Mouse (Mus musculus) G1E (cell line): ENCODE data around the gene Gnb3. TPM values are rescaled to one million over a fixed set of nuclear protein-coding genes. Genes with fewer than 3 reads are reported as not detected.
"Not testable (repeated sequence)": the region's sequence is repeated elsewhere in the genome, so short reads cannot be mapped to it uniquely, and the experiment has no call there.

Experiments used
- ATAC-seq: 2 replicates; pipeline ENCODE4 v1.8.0; 2016; ENCODE audit warnings: mild to moderate bottlenecking; ENCODE audit not compliant: insufficient number of reproducible peaks, poor library complexity, low FRiP score, severe bottlenecking; ENCODE audit errors: extremely low read depth
- DNase-seq: peaks from one replicate; pipeline ENCODE4 v3.0.0; 2012; ENCODE audit warnings: low spot score
- H3K27me3 ChIP-seq: 2 replicates; pipeline ENCODE4 v1.6.1; 2012; ENCODE audit warnings: mild to moderate bottlenecking, low read length, inconsistent platforms; ENCODE audit not compliant: insufficient read depth
- H3K36me3 ChIP-seq: replicated peaks from 2 replicates; pipeline ENCODE3; 2012; ENCODE audit warnings: mild to moderate bottlenecking, inconsistent platforms
- H3K4me1 ChIP-seq: 2 replicates; pipeline ENCODE4 v1.6.1; 2012; ENCODE audit warnings: low read depth, low read length, inconsistent platforms, mixed read lengths; ENCODE audit not compliant: insufficient read depth
- H3K4me3 ChIP-seq: 2 replicates; pipeline ENCODE4 v1.5.1; 2012; ENCODE audit warnings: low read depth, mild to moderate bottlenecking, inconsistent platforms, low read length, moderate library complexity, mixed read lengths
- H3K9me3 ChIP-seq: replicated peaks from 2 replicates; pipeline ENCODE4 v1.6.1; 2012; ENCODE audit warnings: inconsistent platforms
- CTCF ChIP-seq: IDR thresholded peaks from 2 replicates; pipeline ENCODE4 v1.5.1; 2012; ENCODE audit warnings: low read depth, low read length, inconsistent platforms, mixed read lengths
- GATA1 ChIP-seq: IDR thresholded peaks from 2 replicates; pipeline ENCODE4 v1.6.1; 2012; ENCODE audit warnings: borderline replicate concordance, low read length, inconsistent platforms, mixed read lengths
- GATA2 ChIP-seq: IDR thresholded peaks from 2 replicates; pipeline ENCODE4 v1.6.1; 2012; ENCODE audit warnings: low read depth, low read length, inconsistent platforms, borderline replicate concordance
- POLR2AphosphoS5 ChIP-seq: IDR thresholded peaks from 2 replicates; pipeline ENCODE4 v1.6.1; 2012; ENCODE audit warnings: low read depth, low read length, inconsistent platforms; ENCODE audit not compliant: insufficient replicate concordance
- TAL1 ChIP-seq: conservative IDR thresholded peaks from 2 replicates; pipeline ENCODE4 v1.6.1; 2012; ENCODE audit warnings: low read depth, low read length, inconsistent platforms, mixed read lengths
- polyA plus RNA-seq: library from polyadenylated mRNA; stranded (reverse); fragments of >175 nt; gene quantifications from 2 replicates; pipeline ENCODE4 v1.2.3, GENCODE M21; 2012
- total RNA-seq, 2 experiments: library from RNA; stranded (forward) in 1 of 2; stranded (reverse) in 1 of 2; fragments of 200-1000 nt in 1 of 2; fragments of >200 nt in 1 of 2; fragmentation: Nextera tagmentation in 1 of 2; gene quantifications; 2 replicates each; pipeline ENCODE4 v1.2.3; 2014 to 2017

Gnb3 gene
- total and polyA plus RNA-seq, 3 experiments: 1.1 TPM; not detected in 2

DNA sequence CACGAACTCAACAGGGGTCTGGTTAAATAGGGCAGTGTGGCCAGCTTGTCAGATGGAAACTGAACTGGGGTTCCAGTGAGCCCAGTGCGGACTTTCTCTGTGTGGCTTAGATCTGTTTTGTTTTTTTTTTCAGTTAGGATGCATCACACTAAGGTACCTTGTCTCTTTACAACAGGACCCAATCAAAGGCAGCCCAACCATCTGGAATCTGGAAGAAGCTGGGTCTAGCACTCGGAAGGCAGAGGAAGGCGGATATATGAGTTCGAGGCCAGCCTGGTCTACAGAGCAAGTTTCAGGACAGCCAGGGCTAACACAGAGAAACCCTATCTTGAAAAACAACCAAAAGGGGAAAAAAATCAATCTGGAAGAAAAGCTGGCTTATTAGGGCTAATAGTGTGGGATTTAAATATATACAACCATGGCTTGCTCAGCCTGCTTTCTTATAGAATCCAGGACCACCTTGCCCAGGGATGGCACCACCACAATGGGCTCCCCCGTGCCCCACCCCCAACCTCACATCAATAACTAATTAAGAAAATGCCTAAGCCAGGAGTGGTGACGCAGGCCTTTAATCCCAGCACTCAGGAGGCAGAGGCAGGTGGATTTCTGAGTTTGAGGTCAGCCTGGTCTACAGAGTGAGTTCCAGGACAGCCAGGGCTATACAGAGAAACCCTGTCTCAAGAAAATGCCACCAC lies 33.5 kb downstream of the Gnb3 start:
- Histone ChIP-seq H3K4me1 (peaks cover 74% of the 10 kb centered on the region), H3K36me3 (peaks cover 36% of the 10 kb centered on the region), H3K9me3 (no peaks in the 10 kb centered on the region), H3K27me3 (no peaks in the 10 kb centered on the region), H3K4me3 (peak overlapping the region; percentile 77; the same call in 1 of the 2 replicates)
- no peak; the same call in 1 of the 2 replicates for TF ChIP-seq POLR2AphosphoS5
- ATAC-seq (no peak), DNase-seq (no peak)

DNA sequence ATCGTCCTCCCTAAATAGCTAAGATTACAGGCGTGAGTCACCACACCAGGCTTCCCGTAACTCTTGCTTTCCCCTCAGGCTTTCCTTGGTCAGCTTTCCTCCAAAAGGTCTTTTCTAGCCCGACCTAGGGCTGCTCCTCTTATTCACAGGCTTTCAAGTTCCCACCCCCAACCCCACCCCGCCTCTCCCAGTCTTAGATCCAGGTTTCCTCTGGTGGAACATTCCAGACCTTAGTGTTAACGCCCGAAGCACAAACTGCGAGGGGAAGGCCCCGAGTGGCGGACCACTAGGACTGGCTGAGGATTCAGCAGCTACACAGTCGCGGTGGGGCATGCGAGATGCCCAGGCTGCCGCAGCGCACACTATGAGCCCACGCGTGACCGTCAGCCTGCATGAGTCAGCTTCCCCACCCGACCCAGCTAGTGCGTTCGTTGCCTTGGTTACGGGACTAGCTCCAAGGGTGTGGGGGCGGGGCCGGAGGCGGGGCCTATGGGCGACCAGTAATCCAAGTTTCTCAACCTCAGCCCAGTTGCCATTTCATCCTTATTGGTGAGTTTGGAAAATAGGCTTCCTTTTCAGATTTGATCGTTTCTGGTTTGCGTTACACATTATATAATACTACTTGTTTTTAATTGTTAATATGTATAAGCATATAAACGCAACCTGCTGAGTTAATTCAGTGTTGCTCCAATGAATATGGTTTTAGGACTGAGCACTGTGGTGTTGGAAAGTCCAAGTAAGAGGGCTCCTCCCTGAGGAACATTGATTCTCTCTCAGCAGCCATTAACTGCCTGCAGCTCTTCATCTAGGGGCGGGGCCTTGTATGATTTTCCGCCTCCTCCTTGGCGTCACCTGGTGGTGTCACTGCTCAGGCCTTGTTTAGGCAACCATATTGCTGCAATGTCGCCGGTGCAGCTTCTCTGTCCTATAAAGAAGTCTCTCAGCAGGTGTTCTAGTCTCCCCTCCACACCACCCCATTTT lies 34.4 kb downstream of the Gnb3 start:
- DNase-seq (peak; percentile 82), ATAC-seq (peak; percentile 69)
- TF ChIP-seq POLR2AphosphoS5 (0 out of 2 replicates have a peak, but pooled peaks have one; percentile 21), GATA2 (no peak), CTCF (no peak)
- Histone ChIP-seq H3K4me3 (peak overlapping the region; percentile 77), H3K4me1 (peaks cover 65% of the 10 kb centered on the region), H3K9me3 (no peaks in the 10 kb centered on the region), H3K27me3 (no peaks in the 10 kb centered on the region), H3K36me3 (peaks cover 27% of the 10 kb centered on the region)

DNA sequence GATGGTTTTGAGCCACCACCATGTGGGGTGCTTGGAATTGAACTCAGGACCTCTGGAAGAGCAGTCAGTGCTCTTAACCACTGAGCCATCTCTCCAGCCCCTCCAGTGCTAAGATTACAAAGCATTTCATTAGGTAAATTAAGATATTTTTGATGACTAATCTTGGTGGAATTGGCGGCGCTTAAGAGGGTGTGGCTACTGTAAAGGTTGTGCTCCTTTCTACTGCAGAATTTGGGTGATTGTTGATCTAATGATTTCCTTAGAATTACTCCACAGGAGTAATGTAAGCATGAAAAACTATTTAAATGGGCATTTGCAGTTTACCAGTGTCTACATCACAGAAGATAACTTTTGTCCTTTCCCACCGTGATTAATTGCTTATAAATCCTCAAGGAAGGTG lies 35.7 kb downstream of the Gnb3 start:
- peaks cover 52% of the 10 kb centered on the region for H3K4me1 ChIP-seq

DNA sequence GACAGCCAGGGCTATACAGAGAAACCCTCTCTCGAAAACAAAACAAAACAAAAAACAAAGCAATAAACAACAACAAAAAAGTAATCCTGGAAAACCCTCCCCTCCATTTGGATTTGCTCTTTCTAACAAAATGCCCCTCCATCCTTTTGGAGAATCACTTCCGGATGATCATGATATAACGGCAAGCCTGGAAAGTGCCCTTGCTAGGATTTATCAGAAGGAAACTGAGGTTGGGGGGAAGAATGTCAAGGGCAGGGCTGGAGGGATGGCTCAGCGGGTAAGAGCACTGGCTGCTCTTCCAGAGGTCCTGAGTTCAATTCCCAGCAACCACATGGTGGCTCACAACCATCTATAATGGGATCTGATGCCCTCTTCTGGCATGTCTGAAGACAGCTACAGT lies 36.4 kb downstream of the Gnb3 start:
- H3K27me3 ChIP-seq, DNase-seq, ATAC-seq, H3K4me3 ChIP-seq, H3K9me3 ChIP-seq: not testable (repeated sequence)
- Histone ChIP-seq H3K36me3 (peaks cover 10% of the 10 kb centered on the region), H3K4me1 (peaks cover 46% of the 10 kb centered on the region)

More for the DNA sequence above, 35.7 kb downstream of the Gnb3 start:
- H3K4me3 ChIP-seq: no peak overlapping the region
- TF ChIP-seq GATA1: no peak
- no peak for TF ChIP-seq TAL1
- no peak for TF ChIP-seq GATA2
- ATAC-seq: no peak
- peaks cover 14% of the 10 kb centered on the region for H3K36me3 ChIP-seq
- DNase-seq: no peak
- H3K9me3 ChIP-seq: no peaks in the 10 kb centered on the region
- no peaks in the 10 kb centered on the region for H3K27me3 ChIP-seq

DNA sequence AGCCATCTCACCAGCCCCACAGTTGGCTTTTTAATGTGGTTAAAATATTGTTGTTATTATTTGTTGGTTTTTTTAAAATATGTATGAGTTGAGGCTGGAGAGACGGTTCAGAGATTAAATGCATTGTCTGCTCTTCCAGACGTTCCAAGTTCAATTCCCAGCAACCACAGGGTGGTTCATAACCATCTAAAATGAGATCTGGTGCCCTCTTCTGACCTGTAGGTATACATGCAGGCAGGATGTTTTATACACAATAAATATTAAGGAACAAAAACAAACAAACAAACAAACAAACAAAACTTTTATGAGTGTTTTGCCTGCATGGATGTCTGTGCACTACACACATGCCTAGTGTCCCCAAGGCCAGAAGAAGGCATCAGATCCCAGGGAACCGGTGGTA lies 37.0 kb downstream of the Gnb3 start:
- Histone ChIP-seq H3K9me3 (no peaks in the 10 kb centered on the region), H3K27me3 (no peaks in the 10 kb centered on the region), H3K4me1 (peaks cover 39% of the 10 kb centered on the region), H3K4me3 (no peak overlapping the region), H3K36me3 (peaks cover 8% of the 10 kb centered on the region)
- DNase-seq: no peak
- ATAC-seq: no peak
- TF ChIP-seq GATA1 (no peak), TAL1 (no peak), GATA2 (no peak), CTCF (no peak), POLR2AphosphoS5 (no peak)

DNA sequence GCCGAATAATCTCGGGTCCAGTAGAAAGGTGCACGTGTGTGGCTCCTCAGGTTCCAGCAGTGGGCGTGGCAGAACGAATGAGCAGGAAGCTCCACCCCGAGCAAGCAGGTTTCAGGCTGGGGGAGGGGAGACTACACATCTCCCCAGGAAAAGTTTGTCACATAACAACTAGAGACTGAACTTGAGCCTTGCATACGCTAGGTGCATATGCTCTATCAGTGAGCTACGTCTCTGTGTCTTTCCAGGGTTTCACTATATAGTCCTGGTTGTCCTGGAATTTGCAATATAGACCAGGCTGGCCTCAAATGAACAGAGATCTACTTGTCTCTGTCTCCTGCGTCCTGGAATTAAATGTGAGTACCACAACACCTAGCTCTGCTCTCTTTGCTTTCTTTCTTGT lies 37.7 kb downstream of the Gnb3 start:
- peaks cover 33% of the 10 kb centered on the region for H3K4me1 ChIP-seq
- ATAC-seq: peak; percentile 32; the same call in 1 of the 2 replicates
- peak overlapping the region; percentile 58; the same call in 1 of the 2 replicates for H3K4me3 ChIP-seq
- H3K36me3 ChIP-seq, H3K27me3 ChIP-seq, DNase-seq, H3K9me3 ChIP-seq: not testable (repeated sequence)

DNA sequence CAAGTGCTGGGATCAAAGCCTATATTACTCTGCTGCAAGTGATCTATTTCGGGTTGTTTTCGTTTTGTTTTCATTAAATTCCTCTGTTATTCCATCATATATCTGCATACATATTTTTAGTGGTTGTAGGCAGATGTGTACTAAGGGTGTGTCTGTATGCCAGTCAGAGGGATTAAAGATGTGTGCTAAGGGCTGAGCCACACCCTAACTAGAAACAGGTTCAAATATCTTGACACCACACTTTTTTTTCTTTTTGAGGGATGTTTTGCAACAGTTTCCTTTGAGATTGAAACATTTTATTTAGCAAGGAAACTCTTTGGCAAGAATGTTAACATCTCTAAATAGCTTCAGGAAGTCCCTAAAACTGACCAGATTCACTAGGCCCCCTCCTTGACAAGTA lies 43.9 kb downstream of the Gnb3 start:
- H3K9me3 ChIP-seq: no peaks in the 10 kb centered on the region
- peaks cover 7% of the 10 kb centered on the region for H3K4me1 ChIP-seq
- no peaks in the 10 kb centered on the region for H3K27me3 ChIP-seq
- no peak for TF ChIP-seq POLR2AphosphoS5
- no peak for TF ChIP-seq GATA2
- TF ChIP-seq CTCF: no peak
- TF ChIP-seq GATA1: no peak
- no peak for TF ChIP-seq TAL1
- H3K36me3 ChIP-seq: peaks cover 23% of the 10 kb centered on the region
- H3K4me3 ChIP-seq: no peak overlapping the region
- ATAC-seq (no peak), DNase-seq (no peak)
